Mouse (Mus musculus) heart, adult 8-10 months (tissue): ENCODE data around the gene Vmn1r55. TPM values are rescaled to one million over a fixed set of nuclear protein-coding genes. Genes with fewer than 3 reads are reported as not detected.
"Not testable (repeated sequence)": the region's sequence is repeated elsewhere in the genome, so short reads cannot be mapped to it uniquely, and the experiment has no call there.

Experiments used
- DNase-seq: peaks from one replicate; pipeline ENCODE4 v3.0.0; 2022; ENCODE audit warnings: low spot score
- total RNA-seq, 4 experiments: library from RNA; stranded (reverse); gene quantifications; 2 replicates each; pipeline ENCODE4 v1.2.4; 2022

The Vmn1r55 gene
- total RNA-seq, result not detected

DNA sequence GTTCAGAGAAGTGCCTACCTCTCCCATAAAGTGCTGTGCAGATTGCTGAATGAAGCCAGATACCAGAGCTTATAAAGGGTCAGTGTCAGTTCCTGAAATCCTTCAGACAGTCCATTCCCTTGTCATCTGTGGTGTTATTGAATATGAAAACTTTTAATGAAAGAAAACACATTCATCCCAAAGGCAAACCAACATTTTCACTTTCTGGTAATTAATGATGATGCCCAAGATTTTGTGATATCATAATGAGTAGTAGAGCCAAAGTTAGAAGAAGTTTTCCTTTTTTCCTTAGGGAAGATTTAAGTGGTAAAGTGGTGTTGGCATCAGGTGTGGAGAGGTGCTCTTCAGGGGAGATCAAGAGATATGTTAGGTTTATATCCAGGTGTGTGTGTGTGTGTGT is at the start of gene Vmn1r55:
Gene Vmn1r55, minus strand, starts transcription at position 101 of the 400 bp plus-strand sequence.
- not testable (repeated sequence) for DNase-seq

DNA sequence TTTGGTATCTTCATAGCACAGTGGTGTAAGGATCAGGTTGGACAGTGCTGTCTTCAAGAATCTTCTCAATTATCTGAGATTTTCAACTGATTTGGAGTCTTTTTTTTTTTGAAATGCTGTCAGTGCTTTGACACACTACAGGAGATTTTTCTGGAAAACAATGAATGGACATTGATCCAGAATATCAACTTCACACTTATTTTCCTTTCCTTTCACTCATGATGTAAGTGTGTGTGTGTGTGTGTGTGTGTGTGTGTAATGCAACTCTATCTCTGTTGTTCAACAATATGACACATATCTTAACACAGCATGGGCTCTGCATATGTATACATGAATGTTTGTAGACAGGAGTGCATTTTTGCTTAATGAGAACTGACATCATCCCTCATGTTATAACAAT is 47.2 kb upstream of the Vmn1r55 start, which contains the start of gene Vmn1r56:
Gene Vmn1r56, minus strand, starts transcription at position 101 of the 400 bp plus-strand sequence.
- DNase-seq, result not testable (repeated sequence)

- DNase-seq, result peak; percentile 67
These were observed 23.7 kb downstream of the Vmn1r55 start, which contains the start of gene Rasl2-9 for GRCm38 (mm10) chr7:5125549-5126406. Gene Rasl2-9, minus strand, starts transcription at chr7:5125950.

DNA sequence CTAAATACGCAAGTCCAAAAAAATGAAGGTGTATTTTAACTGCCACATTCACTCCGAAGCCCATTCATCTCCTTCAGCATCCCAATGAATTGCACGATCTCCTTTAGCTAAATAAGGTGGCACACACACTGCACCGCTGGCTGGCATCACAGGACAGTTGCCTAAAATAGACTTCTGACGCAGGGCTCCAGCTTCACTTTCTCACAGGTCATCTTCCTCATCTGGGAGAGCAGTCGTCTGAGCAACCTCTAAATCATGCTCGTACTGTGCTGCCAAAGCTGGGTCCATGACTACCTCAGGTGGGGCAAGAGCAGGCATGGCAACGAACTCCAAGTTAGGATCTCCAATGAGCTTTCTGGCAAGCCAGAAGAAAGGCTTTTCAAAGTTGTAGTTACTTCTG is 24.4 kb downstream of the Vmn1r55 start:
- DNase-seq, result peak; percentile 47

DNA sequence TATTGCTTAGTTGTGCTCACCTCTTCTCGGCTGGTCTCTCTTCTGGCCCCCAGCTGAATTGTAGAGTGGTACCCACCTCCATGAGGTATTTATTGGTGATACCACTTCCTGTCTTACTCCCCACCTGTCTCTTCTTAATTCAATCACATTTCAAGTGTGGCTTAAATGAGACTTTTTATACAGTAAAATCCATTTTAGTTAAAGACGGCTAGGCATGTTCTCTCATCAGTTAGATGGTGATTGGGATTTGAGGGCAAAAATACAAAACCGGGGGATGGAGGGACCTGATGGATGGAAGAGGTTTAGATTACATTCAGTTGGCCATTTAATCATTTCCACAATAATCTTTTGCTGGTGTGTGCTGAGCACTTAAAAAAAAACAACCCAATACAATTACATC is 32.6 kb downstream of the Vmn1r55 start, which contains the start of gene Rfpl4:
Gene Rfpl4, minus strand, starts transcription at position 101 of the 400 bp plus-strand sequence.
- no peak for DNase-seq

GRCm38 (mm10) chr7:5112701-5113100 is 36.8 kb downstream of the Vmn1r55 start:
- no peak for DNase-seq

- DNase-seq, result no peak
These were observed 40.2 kb downstream of the Vmn1r55 start for GRCm38 (mm10) chr7:5109301-5109700.

DNA sequence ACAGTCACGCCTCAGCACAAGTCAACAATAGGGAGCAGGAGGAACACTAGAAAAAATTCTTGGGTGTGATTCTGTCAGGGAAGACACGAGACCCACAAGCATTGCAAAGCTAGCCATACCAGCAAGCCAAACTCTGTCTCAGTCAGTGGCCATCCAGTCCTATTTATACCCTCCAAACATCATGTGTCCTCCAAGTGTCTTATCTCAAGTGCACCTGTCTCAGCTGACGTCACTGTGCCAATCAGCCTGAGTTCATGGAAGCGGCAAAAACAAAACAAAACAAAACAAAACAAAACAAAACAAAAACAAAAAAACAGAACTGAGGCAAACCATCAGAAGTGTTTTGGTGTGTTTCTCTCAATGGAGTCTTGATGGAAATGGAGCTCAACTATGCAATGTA is 41.2 kb downstream of the Vmn1r55 start:
- DNase-seq, result no peak

DNA sequence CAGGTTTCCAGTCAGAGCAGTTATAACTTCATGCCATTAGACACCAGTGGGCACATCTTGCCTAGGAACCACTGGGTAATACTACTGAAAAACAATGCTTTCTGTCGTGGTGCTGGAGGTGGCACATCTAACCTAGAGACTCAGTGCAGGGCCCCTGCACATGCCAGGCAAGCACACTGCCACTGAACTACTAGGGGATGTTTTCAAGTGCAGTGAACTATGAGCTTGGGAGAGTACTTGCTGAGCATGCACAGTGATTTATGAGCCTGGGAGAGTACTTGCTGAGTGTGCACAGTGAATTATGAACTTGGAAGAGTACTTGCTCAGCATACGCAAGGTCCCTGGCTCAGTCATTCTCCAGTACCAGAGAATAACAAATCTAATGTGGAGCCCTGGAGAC is 46.9 kb downstream of the Vmn1r55 start:
- no peak for DNase-seq

- DNase-seq, result peak; percentile 44
These were observed 48.3 kb downstream of the Vmn1r55 start for GRCm38 (mm10) chr7:5101066-5101663.

DNA sequence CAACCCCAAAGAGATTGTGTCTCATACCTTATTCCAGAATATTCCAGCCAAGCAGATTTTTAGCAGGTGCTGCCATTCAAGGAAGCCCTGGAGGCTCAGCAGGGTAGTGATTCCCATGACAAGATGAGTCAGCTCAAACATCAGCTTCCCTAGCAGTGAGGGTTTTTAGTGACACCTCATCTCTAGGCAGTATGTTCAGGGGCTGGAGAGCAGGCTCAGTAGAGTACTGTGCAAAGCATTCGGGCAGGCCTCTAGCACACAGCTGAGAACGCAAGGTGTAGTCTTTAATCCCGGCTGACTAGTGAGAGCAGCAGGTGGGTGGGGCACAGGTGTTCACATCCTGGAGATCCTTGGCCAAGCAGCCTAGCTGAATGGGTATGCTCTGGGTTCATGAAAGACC is 49.7 kb downstream of the Vmn1r55 start:
- no peak for DNase-seq

DNA sequence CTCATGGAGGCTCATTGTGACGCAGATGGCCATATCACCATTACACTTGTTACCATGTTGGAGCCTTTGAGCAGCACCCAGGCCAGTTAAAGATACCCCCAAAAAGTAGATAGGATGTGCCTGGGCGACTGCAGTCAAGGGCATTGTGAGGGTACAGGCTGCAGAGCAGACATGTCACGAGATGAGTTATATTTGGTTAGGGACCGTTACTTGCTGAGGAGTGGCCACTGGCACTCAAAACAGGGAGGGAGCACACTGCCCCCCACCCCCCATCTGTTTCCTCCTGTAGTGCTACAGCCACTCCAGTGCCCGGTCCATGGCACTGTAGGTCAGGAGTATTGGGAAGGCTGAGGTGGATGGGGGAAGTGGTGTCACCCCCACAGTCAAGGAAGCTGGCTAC is 50.7 kb downstream of the Vmn1r55 start:
- no peak for DNase-seq

GRCm38 (mm10) chr7:5092831-5093510 is 56.5 kb downstream of the Vmn1r55 start:
- no peak for DNase-seq

GRCm38 (mm10) chr7:5092381-5092780 is 57.1 kb downstream of the Vmn1r55 start:
- no peak for DNase-seq

DNA sequence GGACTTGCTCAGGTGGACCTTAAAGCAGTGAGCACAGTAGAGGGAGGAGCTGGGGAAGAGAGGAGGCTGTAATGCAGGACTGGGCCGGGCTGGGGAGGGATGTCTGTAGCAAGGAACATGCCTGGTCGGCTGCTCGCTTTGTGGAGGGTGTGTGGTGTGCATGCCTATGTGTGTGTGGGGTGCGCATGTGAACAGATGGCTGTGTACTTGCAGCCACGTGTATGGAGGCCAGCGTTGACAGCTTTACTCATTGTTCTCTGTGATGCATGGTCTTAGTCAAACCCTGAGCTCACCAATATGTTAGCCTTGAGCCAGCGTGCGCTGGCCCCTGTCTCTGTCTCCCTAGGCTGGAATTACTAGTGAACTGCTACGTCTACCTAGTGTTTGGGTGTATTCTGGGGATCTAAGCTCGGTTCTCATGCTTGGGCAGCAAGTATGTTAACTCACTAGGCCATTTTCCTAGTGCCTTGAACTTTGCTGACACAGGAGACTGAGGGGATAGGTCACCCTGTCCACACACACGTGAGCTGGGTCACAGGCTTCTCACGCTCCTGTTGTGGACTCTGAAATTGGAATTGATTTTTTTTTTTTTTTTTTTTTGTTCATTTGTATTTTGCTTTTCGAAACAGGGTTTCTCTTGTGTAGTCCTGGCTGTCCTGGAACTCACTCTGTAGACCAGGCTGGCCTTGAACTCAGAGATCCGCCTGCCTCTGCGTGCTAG is 58.3 kb downstream of the Vmn1r55 start:
- DNase-seq, result no peak

DNA sequence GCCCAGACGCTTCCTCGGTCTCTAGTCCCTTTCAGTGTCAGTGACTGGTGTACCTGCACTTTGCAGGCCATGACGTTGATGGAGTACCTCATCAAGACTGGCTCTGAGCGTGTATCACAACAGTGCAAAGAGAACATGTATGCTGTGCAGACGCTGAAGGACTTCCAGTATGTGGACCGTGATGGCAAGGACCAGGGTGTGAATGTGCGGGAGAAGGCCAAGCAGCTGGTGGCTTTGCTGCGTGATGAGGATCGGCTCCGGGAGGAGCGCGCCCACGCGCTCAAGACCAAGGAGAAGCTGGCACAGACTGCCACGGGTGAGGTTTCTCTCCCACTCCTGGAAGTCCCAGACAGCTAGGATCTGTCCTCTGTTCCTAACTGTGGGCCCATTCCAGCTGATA is 59.6 kb downstream of the Vmn1r55 start:
- DNase-seq, result no peak

DNA sequence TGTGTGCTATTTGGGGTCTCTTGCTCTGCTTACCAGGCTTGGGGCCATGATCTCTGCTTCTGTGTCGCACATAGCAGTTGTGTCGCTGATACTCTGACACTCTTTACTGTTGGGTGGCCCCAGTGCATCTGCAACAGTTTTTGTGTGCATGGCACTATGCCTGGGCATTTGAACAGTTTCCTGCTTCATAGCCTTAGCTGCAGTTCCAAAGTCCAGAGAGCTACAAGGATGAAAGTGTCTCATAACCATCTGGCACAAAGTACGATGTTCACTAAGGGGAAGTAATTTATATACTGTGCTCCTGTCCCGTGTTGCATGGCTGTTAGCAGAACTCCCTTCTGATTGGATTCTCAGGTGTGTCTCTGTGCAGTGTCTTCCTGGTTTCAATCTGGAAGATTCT is 61.6 kb downstream of the Vmn1r55 start:
- DNase-seq, result no peak

DNA sequence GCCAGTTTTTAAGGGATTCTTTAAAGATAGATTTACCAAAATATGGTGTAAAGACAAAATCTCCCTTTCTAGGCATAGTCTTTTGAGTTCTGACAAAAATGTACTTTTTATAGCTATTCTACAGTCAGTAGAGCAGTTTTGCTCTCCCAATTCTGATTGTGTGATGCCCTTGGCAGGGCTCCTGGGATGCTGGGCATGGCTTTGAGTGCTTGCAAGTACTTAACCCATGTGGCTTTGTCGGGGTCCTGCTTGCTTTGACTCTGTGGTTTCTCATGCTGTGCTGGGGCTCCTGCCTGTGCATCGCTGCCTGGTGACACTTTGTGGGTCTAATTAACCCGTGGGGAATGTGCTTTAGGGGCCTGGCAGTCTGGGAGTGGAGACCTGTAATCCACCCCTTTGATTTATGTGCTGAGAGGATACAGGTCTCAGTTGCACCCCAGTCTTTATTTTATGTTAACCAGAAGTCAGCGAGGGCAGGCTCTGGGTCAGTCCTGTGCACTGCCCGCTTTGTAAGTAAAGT is 62.5 kb downstream of the Vmn1r55 start:
- no peak for DNase-seq

DNA sequence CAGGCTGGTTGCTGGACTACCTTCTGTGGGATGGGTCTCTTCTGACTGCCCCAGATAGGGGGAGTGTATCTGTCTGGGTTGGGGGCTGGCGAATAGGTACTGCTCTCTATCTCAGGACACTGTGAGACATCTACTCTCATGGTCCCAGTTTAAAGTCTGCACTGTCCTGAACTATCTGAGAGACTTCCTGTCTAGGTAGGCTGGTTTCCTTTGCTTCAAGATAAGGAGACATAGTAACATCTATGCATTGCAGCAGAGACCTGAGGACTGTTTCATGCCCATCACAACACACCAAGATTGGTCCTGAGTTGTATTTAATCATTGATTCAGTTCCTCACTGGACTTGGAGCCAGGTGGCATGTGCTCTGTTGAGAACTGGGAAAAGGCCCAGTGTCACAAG is 64.0 kb downstream of the Vmn1r55 start:
- DNase-seq, result no peak

DNA sequence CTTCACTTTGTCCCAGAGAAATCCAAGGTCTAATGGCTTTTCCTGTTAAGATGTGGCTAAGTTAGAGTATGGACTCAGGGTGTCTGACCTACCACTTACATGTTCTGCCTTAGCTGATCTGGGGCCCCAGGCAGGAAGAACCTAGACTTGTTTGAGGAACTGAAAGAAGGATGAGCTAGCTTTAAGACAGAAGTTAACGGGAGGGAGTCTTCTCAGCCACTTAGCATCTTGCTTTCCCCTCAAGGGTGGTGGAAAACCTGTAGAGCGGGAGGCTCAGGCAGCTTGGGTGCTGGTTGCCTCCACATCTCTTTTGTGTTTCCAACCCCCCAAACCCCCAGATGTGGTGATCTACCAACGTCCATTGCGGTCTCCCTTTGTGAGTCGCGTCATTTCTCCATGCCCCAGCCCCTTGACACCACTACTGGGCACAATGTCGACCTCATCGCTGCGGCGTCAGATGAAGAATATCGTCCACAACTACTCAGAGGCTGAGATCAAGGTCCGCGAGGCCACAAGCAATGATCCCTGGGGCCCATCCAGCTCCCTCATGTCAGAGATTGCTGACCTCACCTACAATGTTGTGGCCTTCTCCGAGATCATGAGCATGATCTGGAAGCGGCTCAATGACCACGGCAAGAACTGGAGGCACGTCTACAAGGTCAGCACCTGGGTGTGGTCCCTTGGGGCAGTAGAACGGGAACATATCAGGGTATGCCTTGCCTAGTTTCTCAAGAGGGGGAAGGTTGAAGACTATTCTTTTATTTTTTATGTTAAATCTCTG is 66.0 kb downstream of the Vmn1r55 start:
- no peak for DNase-seq

GRCm38 (mm10) chr7:5081939-5082338 is 67.5 kb downstream of the Vmn1r55 start:
- no peak for DNase-seq
